Mouse (Mus musculus) bone marrow, adult 2 months (tissue): ENCODE results near the gene Gm49405. TPM values are rescaled to one million over a fixed set of nuclear protein-coding genes. Genes with fewer than 3 reads are reported as not detected.
A peak's percentile ranks its signal among the peaks of the same experiment; 100 is the strongest.

ENCODE experiments used
- H3K27ac ChIP-seq: fragments of 200-500 bp; 2 replicates; pipeline ENCODE4 v1.5.1; 2012; ENCODE audit warnings: low read depth, mild to moderate bottlenecking, control low read depth, inconsistent platforms, low read length; ENCODE audit not compliant: control insufficient read depth, poor library complexity, insufficient read depth
- H3K4me1 ChIP-seq: fragments of 200-500 bp; 2 replicates; pipeline ENCODE4 v1.6.1; 2011; ENCODE audit warnings: low read length; ENCODE audit not compliant: control insufficient read depth, insufficient read depth
- H3K4me3 ChIP-seq: fragments of 200-500 bp; replicated peaks from 2 replicates; pipeline ENCODE3; 2011; ENCODE audit warnings: mild to moderate bottlenecking, low read depth, low read length, control low read depth; ENCODE audit not compliant: control insufficient read depth
- CTCF ChIP-seq: fragments of 200-500 bp; IDR thresholded peaks from 2 replicates; pipeline ENCODE4 v1.5.1; 2011; ENCODE audit warnings: low read length, control low read depth; ENCODE audit not compliant: control insufficient read depth, insufficient read depth
- POLR2A ChIP-seq: fragments of 200-500 bp; IDR thresholded peaks from 2 replicates; pipeline ENCODE4 v1.6.1; 2011; ENCODE audit warnings: low read depth, mild to moderate bottlenecking, control low read depth, low read length, borderline replicate concordance; ENCODE audit not compliant: control insufficient read depth
- WGBS: fragments of 180-500 bp; shearing (Covaris S2); methylation state at CpG from one replicate; pipeline ENCODE4 v1.1.7; 2018; 5-methylcytosine and 5-hydroxymethylcytosine counted together
- polyA plus RNA-seq: library from polyadenylated mRNA; stranded (reverse); fragments of >200 nt; gene quantifications from 2 replicates; pipeline ENCODE4 v1.2.4, GENCODE M21; 2011; ENCODE audit warnings: low replicate concordance; ENCODE audit not compliant: missing spikeins, insufficient read depth, insufficient read length

Gene Gm49405
- polyA plus RNA-seq, 1 experiment = 2.0 TPM

- Histone ChIP-seq H3K4me3 (no peak overlapping the region), H3K27ac (no peak overlapping the region), H3K4me1 (peaks cover 2% of the 10 kb centered on the region)
- TF ChIP-seq CTCF (no peak), POLR2A (no peak)
- WGBS = 95% methylated on average over 5 of the region's 5 CpGs
These were observed 1.3 kb downstream of the Gm49405 start for GRCm38 (mm10) chr19:4001752-4002151.

DNA sequence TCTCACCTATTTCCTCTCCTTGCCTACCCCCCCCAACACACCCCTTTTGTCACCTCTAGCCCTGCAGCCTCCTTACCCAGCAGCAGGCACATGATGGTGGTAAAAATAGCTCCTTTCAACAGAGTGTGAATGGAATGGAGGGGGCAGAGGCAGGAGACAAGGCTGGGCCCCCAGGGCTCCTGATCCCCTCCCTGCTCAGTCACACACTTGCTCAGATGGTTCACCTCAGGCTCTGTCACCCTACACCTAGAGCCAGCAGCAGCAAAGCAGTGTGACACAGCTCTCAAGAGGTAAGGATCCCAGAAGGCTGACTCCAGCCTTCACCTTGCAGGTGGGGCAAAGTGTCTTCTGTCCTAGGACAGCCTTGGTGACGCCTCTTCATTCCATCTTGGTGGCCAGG is 2.7 kb downstream of the Gm49405 start, which contains the start of gene Doc2g:
Gene Doc2g, plus strand, starts transcription at position 202 of the 400 bp plus-strand sequence.
- TF ChIP-seq POLR2A (no peak), CTCF (no peak)
- Histone ChIP-seq H3K4me3 (no peak within 1 kb of the TSS), H3K27ac (no peak within 1 kb of the TSS; the same call in 1 of the 2 replicates), H3K4me1 (peaks cover 2% of the 10 kb centered on the region)
- WGBS = 86% methylated on average over 1 of the region's 1 CpGs

DNA sequence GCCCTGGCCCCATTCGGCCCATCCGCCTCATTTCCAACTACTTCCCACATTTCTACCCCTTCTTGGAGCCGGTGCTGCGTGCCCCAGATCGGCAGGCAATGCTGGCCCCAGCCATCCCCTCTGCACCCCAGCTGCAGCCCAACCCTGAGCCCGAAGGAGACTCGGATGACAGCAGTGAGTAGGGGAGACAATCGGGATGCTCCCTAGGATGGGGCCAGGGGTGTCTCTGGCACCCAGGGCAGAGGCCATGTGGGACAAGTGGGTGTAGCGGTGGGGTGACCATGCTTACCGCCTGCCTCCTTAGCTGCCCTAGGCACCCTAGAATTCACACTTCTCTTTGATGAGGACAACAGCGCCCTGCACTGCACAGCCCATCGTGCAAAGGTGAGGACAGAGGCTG is 3.2 kb downstream of the Gm49405 start:
- WGBS = 80% methylated on average over 12 of the region's 12 CpGs
- H3K4me3 ChIP-seq = no peak overlapping the region
- TF ChIP-seq POLR2A = no peak
- no peak for TF ChIP-seq CTCF
- H3K4me1 ChIP-seq = peaks cover 2% of the 10 kb centered on the region
- no peak overlapping the region; the same call in 1 of the 2 replicates for H3K27ac ChIP-seq

DNA sequence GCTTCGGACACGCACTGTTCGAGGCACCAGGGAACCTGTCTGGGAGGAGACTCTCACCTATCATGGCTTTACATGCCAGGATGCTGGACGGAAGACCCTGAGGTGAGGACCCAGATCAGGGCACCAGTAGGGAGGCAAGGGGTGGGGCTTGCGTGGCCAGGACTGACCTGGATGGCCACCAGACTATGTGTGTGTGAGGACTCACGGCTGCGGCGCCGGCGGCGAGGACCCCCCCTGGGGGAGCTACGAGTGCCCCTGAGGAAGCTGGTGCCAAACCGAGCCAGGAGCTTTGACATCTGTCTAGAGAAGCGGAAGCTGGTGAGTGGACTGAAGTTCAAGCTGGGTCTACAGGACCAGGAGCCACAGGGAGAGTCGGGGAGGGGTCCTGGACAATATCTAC is 3.9 kb downstream of the Gm49405 start:
- no peak overlapping the region for H3K27ac ChIP-seq
- H3K4me3 ChIP-seq = no peak overlapping the region
- peaks cover 2% of the 10 kb centered on the region for H3K4me1 ChIP-seq
- 89% methylated on average over 15 of the region's 15 CpGs for WGBS
- TF ChIP-seq CTCF (no peak), POLR2A (no peak)

DNA sequence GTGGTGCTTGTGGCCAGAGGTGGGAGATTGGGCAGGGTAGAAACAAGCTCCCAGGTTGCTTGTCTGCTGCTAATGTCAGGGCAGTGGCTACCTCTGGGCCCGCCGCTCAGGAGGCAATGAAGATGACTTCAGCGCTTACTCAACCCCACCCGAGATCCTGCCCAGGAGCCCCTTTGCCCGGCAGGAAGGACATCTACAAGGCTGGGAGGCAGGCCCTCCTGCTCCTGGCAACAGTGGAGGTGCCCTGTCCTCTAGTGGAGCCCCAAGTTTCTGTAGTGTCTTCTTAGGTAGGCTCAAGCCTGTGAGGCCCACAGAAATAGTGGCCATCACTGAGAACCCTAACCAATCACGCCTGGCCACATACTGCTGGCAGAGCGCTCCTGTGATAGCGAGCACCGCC is 4.7 kb downstream of the Gm49405 start:
- 82% methylated on average over 9 of the region's 9 CpGs for WGBS

DNA sequence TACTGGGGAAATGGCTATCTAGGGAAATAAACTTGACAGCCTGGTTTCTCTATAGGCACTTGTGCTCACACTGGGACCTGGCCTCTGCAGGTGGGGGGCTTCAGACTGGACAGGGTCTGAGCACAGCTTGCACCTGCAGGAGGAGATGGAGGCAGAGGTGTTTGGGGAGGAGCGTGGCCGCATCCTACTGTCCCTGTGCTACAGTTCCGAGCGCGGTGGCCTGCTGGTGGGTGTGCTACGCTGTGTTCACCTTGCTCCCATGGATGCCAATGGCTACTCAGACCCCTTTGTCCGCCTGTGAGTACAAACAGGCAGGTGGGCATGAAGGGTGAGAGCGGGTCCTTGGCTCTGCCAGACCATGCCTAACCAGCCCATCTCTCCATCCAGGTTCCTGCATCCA is 5.5 kb downstream of the Gm49405 start:
- TF ChIP-seq CTCF = no peak
- TF ChIP-seq POLR2A = no peak
- WGBS = 94% methylated on average over 8 of the region's 8 CpGs
- Histone ChIP-seq H3K27ac (no peak overlapping the region), H3K4me1 (peaks cover under 1% of the 10 kb centered on the region; the same call in 1 of the 2 replicates), H3K4me3 (no peak overlapping the region)

More for the DNA sequence above, 4.7 kb downstream of the Gm49405 start:
- H3K27ac ChIP-seq = no peak overlapping the region
- TF ChIP-seq CTCF = no peak
- no peak for TF ChIP-seq POLR2A
- H3K4me1 ChIP-seq = peaks cover 2% of the 10 kb centered on the region
- H3K4me3 ChIP-seq = no peak overlapping the region

GRCm38 (mm10) chr19:4011086-4011485 is 10.7 kb downstream of the Gm49405 start:
- Histone ChIP-seq H3K27ac (no peak overlapping the region), H3K4me1 (peaks cover 4% of the 10 kb centered on the region), H3K4me3 (no peak overlapping the region)
- TF ChIP-seq CTCF (no peak), POLR2A (no peak)
- WGBS = 91% methylated on average over 5 of the region's 5 CpGs

- TF ChIP-seq CTCF (peak; percentile 65), POLR2A (peak; percentile 93)
- Histone ChIP-seq H3K4me1 (peaks cover 4% of the 10 kb centered on the region), H3K27ac (peak within 1 kb of the TSS; percentile 57), H3K4me3 (peak within 1 kb of the TSS; percentile 74)
- WGBS = under 1% methylated on average over 45 of the region's 45 CpGs
These were observed 12.1 kb downstream of the Gm49405 start, which contains the start of gene Ndufv1 for GRCm38 (mm10) chr19:4012432-4013022. Ndufv1 (minus strand) TSS chr19:4012806.

GRCm38 (mm10) chr19:4013066-4013465 is 12.6 kb downstream of the Gm49405 start:
- Histone ChIP-seq H3K27ac (no peak overlapping the region), H3K4me1 (peaks cover 4% of the 10 kb centered on the region), H3K4me3 (peak overlapping the region; percentile 66)
- TF ChIP-seq POLR2A = no peak
- TF ChIP-seq CTCF = no peak
- WGBS = 23% methylated on average over 9 of the region's 9 CpGs
